Mouse (Mus musculus) limb, embryonic 13.5 days (tissue): Measurements from ENCODE around the gene Tsc22d3. TPM values are rescaled to one million over a fixed set of nuclear protein-coding genes. Genes with fewer than 3 reads are reported as not detected.
"Not testable (repeated sequence)": the region's sequence is repeated elsewhere in the genome, so short reads cannot be mapped to it uniquely, and the experiment has no call there.

Experiments
- ATAC-seq: fragments of 200-750 bp; cut with Nextera tagmentation; 2 replicates; pipeline ENCODE4 v1.8.0; 2017; ENCODE audit warnings: low read depth, moderate number of reproducible peaks, moderate TSS enrichment; ENCODE audit not compliant: low FRiP score
- H3K27ac ChIP-seq: fragments of 300-500 bp; sonication (generic); 2 replicates; pipeline ENCODE4 v1.5.1; 2015; ENCODE audit warnings: inconsistent platforms, mild to moderate bottlenecking, moderate library complexity
- H3K27me3 ChIP-seq: fragments of 300-500 bp; sonication (generic); 2 replicates; pipeline ENCODE4 v1.6.1; 2015; ENCODE audit warnings: mild to moderate bottlenecking, inconsistent platforms
- H3K36me3 ChIP-seq: fragments of 300-500 bp; sonication (generic); 2 replicates; pipeline ENCODE4 v1.6.1; 2015; ENCODE audit warnings: inconsistent platforms, mild to moderate bottlenecking, moderate library complexity
- H3K4me1 ChIP-seq: fragments of 300-500 bp; sonication (generic); 2 replicates; pipeline ENCODE4 v1.6.1; 2015; ENCODE audit warnings: inconsistent platforms
- H3K4me2 ChIP-seq: fragments of 300-500 bp; sonication (generic); replicated peaks from 2 replicates; pipeline ENCODE4 v1.6.1; 2015; ENCODE audit warnings: inconsistent platforms, mild to moderate bottlenecking, moderate library complexity
- H3K4me3 ChIP-seq: fragments of 300-500 bp; sonication (generic); 2 replicates; pipeline ENCODE4 v1.5.1; 2015; ENCODE audit warnings: moderate library complexity, mild to moderate bottlenecking, inconsistent platforms
- H3K9ac ChIP-seq: fragments of 300-500 bp; sonication (generic); 2 replicates; pipeline ENCODE4 v1.6.1; 2015; ENCODE audit warnings: mild to moderate bottlenecking, inconsistent platforms
- H3K9me3 ChIP-seq: fragments of 300-500 bp; sonication (generic); 2 replicates; pipeline ENCODE4 v1.6.1; 2016; ENCODE audit warnings: inconsistent platforms
- WGBS: fragments of 180-500 bp; shearing (Covaris S2); methylation state at CpG from one replicate; pipeline ENCODE4 v1.1.7; 2015; 5-methylcytosine and 5-hydroxymethylcytosine counted together
- polyA plus RNA-seq: library from polyadenylated mRNA; unstranded; fragments of >200 nt; fragmentation: Nextera tagmentation; extraction: Ambion mirVana; gene quantifications from 2 replicates; pipeline ENCODE4 v1.2.1, GENCODE M21; 2015

Gene Tsc22d3
- polyA plus RNA-seq, 1 experiment from 2014 or later: 114 TPM

GRCm38 (mm10) chrX:140524231-140524630 lies 76.2 kb downstream of the Tsc22d3 start:
- Histone ChIP-seq H3K27me3 (peaks cover 30% of the 10 kb centered on the region), H3K9me3 (no peaks in the 10 kb centered on the region), H3K4me2 (no peak overlapping the region), H3K36me3 (no peaks in the 10 kb centered on the region), H3K4me1 (peaks cover 12% of the 10 kb centered on the region; the same call in 1 of the 2 replicates), H3K4me3 (no peak overlapping the region), H3K27ac (no peak overlapping the region), H3K9ac (no peak overlapping the region)
- WGBS: 87% methylated on average over 5 of the region's 5 CpGs
- ATAC-seq: no peak

- no peak overlapping the region for H3K4me3 ChIP-seq
- ATAC-seq: no peak
- peaks cover 11% of the 10 kb centered on the region; the same call in 1 of the 2 replicates for H3K4me1 ChIP-seq
- no peak overlapping the region for H3K4me2 ChIP-seq
- H3K9ac ChIP-seq: no peak overlapping the region
- no peaks in the 10 kb centered on the region for H3K36me3 ChIP-seq
- H3K27ac ChIP-seq: no peak overlapping the region
- 36% methylated on average over 14 of the region's 14 CpGs for WGBS
- no peaks in the 10 kb centered on the region for H3K9me3 ChIP-seq
- H3K27me3 ChIP-seq: peaks cover 34% of the 10 kb centered on the region
These were observed 78.2 kb downstream of the Tsc22d3 start for GRCm38 (mm10) chrX:140522071-140522765.

GRCm38 (mm10) chrX:140520146-140521102 lies 80.0 kb downstream of the Tsc22d3 start:
- H3K27ac ChIP-seq: peak overlapping the region; percentile 52
- WGBS: 25% methylated on average over 25 of the region's 25 CpGs
- H3K4me2 ChIP-seq: peak overlapping the region; percentile 55
- H3K27me3 ChIP-seq: peaks cover 29% of the 10 kb centered on the region
- H3K4me3 ChIP-seq: peak overlapping the region; percentile 17
- peak; percentile 95 for ATAC-seq
- no peak overlapping the region for H3K9ac ChIP-seq
- H3K9me3 ChIP-seq: no peaks in the 10 kb centered on the region
- peaks cover 11% of the 10 kb centered on the region; the same call in 1 of the 2 replicates for H3K4me1 ChIP-seq
- H3K36me3 ChIP-seq: no peaks in the 10 kb centered on the region

GRCm38 (mm10) chrX:140518351-140518750 lies 82.1 kb downstream of the Tsc22d3 start:
- Histone ChIP-seq H3K27me3 (peaks cover 42% of the 10 kb centered on the region), H3K36me3 (no peaks in the 10 kb centered on the region), H3K27ac (no peak overlapping the region), H3K4me2 (no peak overlapping the region), H3K4me1 (peaks cover 11% of the 10 kb centered on the region; the same call in 1 of the 2 replicates), H3K4me3 (no peak overlapping the region), H3K9ac (no peak overlapping the region), H3K9me3 (no peaks in the 10 kb centered on the region)
- WGBS: 92% methylated on average over 8 of the region's 8 CpGs
- no peak for ATAC-seq

GRCm38 (mm10) chrX:140513379-140513778 lies 87.1 kb downstream of the Tsc22d3 start:
- Histone ChIP-seq H3K9me3 (no peaks in the 10 kb centered on the region), H3K4me1 (0 out of 2 replicates have a peak, but pooled peaks cover 11% of the 10 kb centered on the region), H3K4me3 (no peak overlapping the region), H3K9ac (no peak overlapping the region), H3K36me3 (no peaks in the 10 kb centered on the region), H3K4me2 (no peak overlapping the region), H3K27me3 (peaks cover 48% of the 10 kb centered on the region), H3K27ac (no peak overlapping the region)
- WGBS: 83% methylated on average over 2 of the region's 2 CpGs
- ATAC-seq: no peak

GRCm38 (mm10) chrX:140511687-140512651 lies 88.5 kb downstream of the Tsc22d3 start:
- H3K4me1 ChIP-seq: 0 out of 2 replicates have a peak, but pooled peaks cover 11% of the 10 kb centered on the region
- H3K9me3 ChIP-seq: no peaks in the 10 kb centered on the region
- WGBS: 48% methylated on average over 7 of the region's 7 CpGs
- H3K4me2 ChIP-seq: no peak overlapping the region
- no peak overlapping the region for H3K9ac ChIP-seq
- no peak for ATAC-seq
- H3K27ac ChIP-seq: no peak overlapping the region
- H3K36me3 ChIP-seq: no peaks in the 10 kb centered on the region
- no peak overlapping the region for H3K4me3 ChIP-seq
- peaks cover 42% of the 10 kb centered on the region for H3K27me3 ChIP-seq

GRCm38 (mm10) chrX:140510696-140511429 lies 89.6 kb downstream of the Tsc22d3 start:
- Histone ChIP-seq H3K27me3 (peaks cover 45% of the 10 kb centered on the region), H3K4me1 (0 out of 2 replicates have a peak, but pooled peaks cover 11% of the 10 kb centered on the region), H3K4me3 (peak overlapping the region; percentile 20; the same call in 1 of the 2 replicates), H3K36me3 (no peaks in the 10 kb centered on the region), H3K9ac (peak overlapping the region; percentile 43), H3K9me3 (no peaks in the 10 kb centered on the region), H3K4me2 (peak overlapping the region; percentile 55), H3K27ac (peak overlapping the region; percentile 22; the same call in 1 of the 2 replicates)
- ATAC-seq: peak; percentile 40; the same call in 1 of the 2 replicates
- 34% methylated on average over 24 of the region's 24 CpGs for WGBS

GRCm38 (mm10) chrX:140509817-140510216 lies 90.6 kb downstream of the Tsc22d3 start:
- no peak overlapping the region for H3K4me3 ChIP-seq
- H3K36me3 ChIP-seq: no peaks in the 10 kb centered on the region
- no peak for ATAC-seq
- no peak overlapping the region for H3K9ac ChIP-seq
- H3K4me2 ChIP-seq: no peak overlapping the region
- H3K9me3 ChIP-seq: no peaks in the 10 kb centered on the region
- H3K4me1 ChIP-seq: 0 out of 2 replicates have a peak, but pooled peaks cover 11% of the 10 kb centered on the region
- peaks cover 40% of the 10 kb centered on the region for H3K27me3 ChIP-seq
- WGBS: 65% methylated on average over 6 of the region's 6 CpGs
- H3K27ac ChIP-seq: no peak overlapping the region; the same call in 1 of the 2 replicates

GRCm38 (mm10) chrX:140508791-140509190 lies 91.7 kb downstream of the Tsc22d3 start:
- not testable (repeated sequence) for H3K9me3 ChIP-seq, H3K9ac ChIP-seq, H3K4me3 ChIP-seq, H3K27ac ChIP-seq, ATAC-seq, H3K4me2 ChIP-seq, H3K36me3 ChIP-seq
- H3K27me3 ChIP-seq: peaks cover 36% of the 10 kb centered on the region
- 89% methylated on average over 4 of the region's 4 CpGs for WGBS
- H3K4me1 ChIP-seq: 0 out of 2 replicates have a peak, but pooled peaks cover 11% of the 10 kb centered on the region

- H3K27ac ChIP-seq: no peak overlapping the region
- no peak overlapping the region for H3K9ac ChIP-seq
- H3K9me3 ChIP-seq: no peaks in the 10 kb centered on the region
- no peak overlapping the region for H3K4me3 ChIP-seq
- WGBS: 90% methylated on average over 1 of the region's 1 CpGs
- no peak for ATAC-seq
- no peak overlapping the region for H3K4me2 ChIP-seq
- 0 out of 2 replicates have a peak, but pooled peaks cover 11% of the 10 kb centered on the region for H3K4me1 ChIP-seq
- no peaks in the 10 kb centered on the region for H3K36me3 ChIP-seq
- H3K27me3 ChIP-seq: peaks cover 36% of the 10 kb centered on the region
These were observed 93.1 kb downstream of the Tsc22d3 start for GRCm38 (mm10) chrX:140507377-140507776.
